Mouse (Mus musculus) erythroblast, embryonic 14.5 days (primary cell): ENCODE data around the gene Wdr73.

Source experiments
- GATA1 ChIP-seq: IDR thresholded peaks from 2 replicates; pipeline ENCODE4 v1.6.1; 2012; ENCODE audit warnings: low read length, inconsistent platforms, mixed read lengths
- TAL1 ChIP-seq: IDR thresholded peaks from 3 replicates; pipeline ENCODE4 v1.6.1; 2012; ENCODE audit warnings: low read length, inconsistent platforms, mixed read lengths

GRCm38 (mm10) chr7:80893086-80893752, 7.8 kb downstream of the Wdr73 start:
- TF ChIP-seq TAL1 (no peak), GATA1 (no peak)
